Mouse (Mus musculus): ENCODE measurements at regions not wholly inside any gene's neighbourhood (a gene's known extent, or its start where the extent isn't known, plus 50 kb on each side); places are given as distances from the start of the nearest gene placed in this dataset.

DNA sequence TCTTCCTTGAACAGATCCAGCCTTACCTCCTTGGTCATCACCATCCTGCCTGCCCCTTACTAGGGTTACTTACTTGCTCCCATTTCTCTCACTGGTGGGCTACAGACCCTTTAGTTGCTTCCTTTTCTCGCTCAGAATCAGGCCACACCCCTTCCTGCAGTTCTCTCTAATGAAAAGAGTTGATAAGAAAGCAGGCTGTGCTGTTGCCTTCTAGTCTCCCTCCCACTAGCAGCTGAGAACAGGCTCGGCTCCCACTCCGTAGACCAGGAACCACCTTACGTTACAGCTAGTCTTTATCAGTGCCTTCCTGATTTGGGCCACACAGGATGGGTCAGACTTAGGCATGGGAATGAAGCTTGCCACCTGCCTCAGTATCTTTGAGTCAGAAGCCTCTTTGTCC, 117.3 kb upstream of the Azi2 start:
- Histone ChIP-seq H3K4me1 (ENCODE audit: control insufficient read depth, insufficient read depth, low read length) (0 out of 2 replicates have a peak, but pooled peaks cover 3% of the 10 kb centered on the region), H3K36me3 (ENCODE audit: control insufficient read depth, insufficient read depth, low read length) (no peaks in the 10 kb centered on the region), H3K4me2 (replicated peaks; ENCODE audit: low read depth, low read length) (no peak overlapping the region), H3K27me3 (ENCODE audit: control insufficient read depth, insufficient read depth, low read length) (no peaks in the 10 kb centered on the region), H3K4me3 (ENCODE audit: low read length) (no peak overlapping the region), H3K9ac (ENCODE audit: low read depth, low read length) (no peak overlapping the region), H3K9me3 (ENCODE audit: control insufficient read depth, low read length) (no peaks in the 10 kb centered on the region), H3K27ac (ENCODE audit: low read depth, low read length) (no peak overlapping the region)
- WGBS = 54% methylated on average over 4 of the region's 4 CpGs
- no peak for ATAC-seq (ENCODE audit: low FRiP score, low TSS enrichment)

DNA sequence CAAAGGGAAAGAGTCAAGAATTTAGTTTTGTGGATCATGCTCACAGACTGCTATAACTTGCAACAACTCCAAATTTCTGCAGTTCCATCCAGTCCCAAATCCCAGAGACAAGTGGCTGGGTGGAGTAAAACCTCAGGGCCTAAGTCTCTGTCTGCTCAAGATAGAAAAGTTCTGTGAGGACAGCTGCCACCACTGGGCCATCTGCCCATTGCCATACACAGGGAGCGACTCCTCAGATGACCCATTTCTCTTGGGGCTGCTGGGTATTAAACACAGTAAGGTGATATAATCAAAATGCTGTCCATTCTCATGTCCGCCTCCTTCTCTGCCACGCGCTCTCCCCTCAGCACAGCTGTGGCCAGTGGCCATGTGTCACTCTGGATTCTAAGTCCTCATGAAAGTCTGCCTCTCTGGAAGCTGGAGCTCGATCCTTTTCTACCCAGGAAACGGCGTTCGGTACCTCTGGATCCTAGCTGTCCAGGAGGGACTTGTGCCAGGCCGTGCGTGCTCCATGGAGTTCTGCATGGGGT, 132.3 kb upstream of the Azi2 start:
- H3K27ac ChIP-seq (ENCODE audit: low read depth, low read length) = no peak overlapping the region
- no peak overlapping the region for H3K4me3 ChIP-seq (ENCODE audit: low read length)
- no peaks in the 10 kb centered on the region for H3K27me3 ChIP-seq (ENCODE audit: control insufficient read depth, insufficient read depth, low read length)
- no peaks in the 10 kb centered on the region for H3K36me3 ChIP-seq (ENCODE audit: control insufficient read depth, insufficient read depth, low read length)
- no peak for ATAC-seq (ENCODE audit: low FRiP score, low TSS enrichment)
- WGBS = 94% methylated on average over 10 of the region's 10 CpGs
- no peak overlapping the region for H3K9ac ChIP-seq (ENCODE audit: low read depth, low read length)
- H3K9me3 ChIP-seq (ENCODE audit: control insufficient read depth, low read length) = no peaks in the 10 kb centered on the region
- no peaks in the 10 kb centered on the region for H3K4me1 ChIP-seq (ENCODE audit: control insufficient read depth, insufficient read depth, low read length)
- no peak overlapping the region for H3K4me2 ChIP-seq (replicated peaks; ENCODE audit: low read depth, low read length)

- ATAC-seq (ENCODE audit: low FRiP score, low TSS enrichment) = no peak
- H3K4me2 ChIP-seq (replicated peaks; ENCODE audit: low read depth, low read length) = no peak overlapping the region
- 67% methylated on average over 10 of the region's 10 CpGs for WGBS
- H3K4me3 ChIP-seq (ENCODE audit: low read length) = no peak overlapping the region
- H3K36me3 ChIP-seq (ENCODE audit: control insufficient read depth, insufficient read depth, low read length) = no peaks in the 10 kb centered on the region
- H3K27ac ChIP-seq (ENCODE audit: low read depth, low read length) = no peak overlapping the region
- no peaks in the 10 kb centered on the region for H3K27me3 ChIP-seq (ENCODE audit: control insufficient read depth, insufficient read depth, low read length)
- H3K9me3 ChIP-seq (ENCODE audit: control insufficient read depth, low read length) = no peaks in the 10 kb centered on the region
- no peak overlapping the region for H3K9ac ChIP-seq (ENCODE audit: low read depth, low read length)
- H3K4me1 ChIP-seq (ENCODE audit: control insufficient read depth, insufficient read depth, low read length) = no peaks in the 10 kb centered on the region
Measured at GRCm38 (mm10) chr9:117905045-117905747, 135.1 kb upstream of the Azi2 start.

DNA sequence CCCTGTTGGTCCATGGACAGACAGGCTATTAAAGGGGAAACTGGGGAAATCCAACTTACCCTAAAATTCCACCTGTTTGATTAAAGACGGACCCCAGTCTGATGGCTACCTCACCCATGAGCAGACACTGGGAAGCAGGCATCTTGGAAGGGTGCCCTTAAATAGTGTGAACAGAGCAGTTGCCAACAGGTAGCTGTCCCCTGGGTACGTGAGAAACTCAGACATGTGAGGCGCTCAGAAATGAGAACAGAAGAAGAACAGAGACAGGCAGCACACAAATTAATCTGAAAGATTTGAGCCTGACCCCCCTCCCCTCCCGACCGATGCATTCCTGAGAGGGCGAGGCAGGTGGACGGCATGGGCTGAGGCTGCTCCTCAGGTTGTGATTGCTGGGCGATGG, 135.7 kb upstream of the Azi2 start:
- Histone ChIP-seq H3K36me3 (ENCODE audit: control insufficient read depth, insufficient read depth, low read length) (no peaks in the 10 kb centered on the region), H3K9ac (ENCODE audit: low read depth, low read length) (no peak overlapping the region), H3K27me3 (ENCODE audit: control insufficient read depth, insufficient read depth, low read length) (no peaks in the 10 kb centered on the region), H3K4me3 (ENCODE audit: low read length) (no peak overlapping the region), H3K4me2 (replicated peaks; ENCODE audit: low read depth, low read length) (no peak overlapping the region), H3K27ac (ENCODE audit: low read depth, low read length) (no peak overlapping the region), H3K4me1 (ENCODE audit: control insufficient read depth, insufficient read depth, low read length) (no peaks in the 10 kb centered on the region), H3K9me3 (ENCODE audit: control insufficient read depth, low read length) (no peaks in the 10 kb centered on the region)
- 85% methylated on average over 8 of the region's 8 CpGs for WGBS
- ATAC-seq (ENCODE audit: low FRiP score, low TSS enrichment) = no peak

- WGBS = 32% methylated on average over 4 of the region's 4 CpGs
- no peak overlapping the region for H3K27ac ChIP-seq (ENCODE audit: low read depth, low read length)
- no peaks in the 10 kb centered on the region for H3K36me3 ChIP-seq (ENCODE audit: control insufficient read depth, insufficient read depth, low read length)
- H3K9ac ChIP-seq (ENCODE audit: low read depth, low read length) = no peak overlapping the region
- no peak overlapping the region for H3K4me2 ChIP-seq (replicated peaks; ENCODE audit: low read depth, low read length)
- no peaks in the 10 kb centered on the region for H3K27me3 ChIP-seq (ENCODE audit: control insufficient read depth, insufficient read depth, low read length)
- H3K4me1 ChIP-seq (ENCODE audit: control insufficient read depth, insufficient read depth, low read length) = no peaks in the 10 kb centered on the region
- ATAC-seq (ENCODE audit: low FRiP score, low TSS enrichment) = peak; percentile 76; the same call in 1 of the 2 replicates
- no peaks in the 10 kb centered on the region for H3K9me3 ChIP-seq (ENCODE audit: control insufficient read depth, low read length)
- H3K4me3 ChIP-seq (ENCODE audit: low read length) = no peak overlapping the region
Measured at GRCm38 (mm10) chr9:117903025-117903424, 137.3 kb upstream of the Azi2 start.

DNA sequence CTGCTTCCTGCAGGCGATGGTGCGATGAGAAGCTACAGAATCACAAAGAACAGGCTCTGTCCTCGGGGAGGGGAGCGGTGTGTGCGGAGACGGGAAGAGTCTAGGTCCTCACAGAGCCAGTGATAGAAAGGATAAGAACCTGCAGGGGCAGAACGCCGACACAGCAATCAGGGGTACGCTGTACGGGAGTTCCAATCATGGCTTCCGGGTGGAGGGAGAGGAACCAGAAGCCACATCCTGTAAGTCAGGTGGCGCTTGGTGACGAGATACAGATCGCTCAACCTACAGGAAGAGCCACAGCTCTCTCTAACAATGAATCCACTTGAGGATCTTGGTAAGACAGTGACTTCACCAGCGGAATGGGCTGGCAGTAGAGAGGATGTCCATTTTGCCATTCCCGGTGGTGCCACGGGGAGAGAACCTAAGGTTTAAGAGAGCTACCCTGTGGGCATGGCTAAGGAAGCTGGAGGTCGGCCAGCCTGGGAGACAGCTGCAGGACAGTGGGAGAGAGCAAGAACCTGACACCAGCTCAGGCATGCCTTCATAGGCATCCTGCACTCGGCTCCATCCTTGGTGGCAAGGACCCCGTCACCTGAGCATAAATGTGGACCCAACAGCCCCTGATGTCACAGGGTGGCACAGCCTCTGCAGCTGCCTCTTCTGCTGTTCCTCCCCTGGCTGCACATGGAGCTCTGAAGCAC, 137.9 kb upstream of the Azi2 start:
- H3K4me1 ChIP-seq (ENCODE audit: control insufficient read depth, insufficient read depth, low read length) = no peaks in the 10 kb centered on the region
- WGBS = 88% methylated on average over 20 of the region's 20 CpGs
- peak; percentile 12; the same call in 1 of the 2 replicates for ATAC-seq (ENCODE audit: low FRiP score, low TSS enrichment)
- no peak overlapping the region for H3K4me2 ChIP-seq (replicated peaks; ENCODE audit: low read depth, low read length)
- no peak overlapping the region for H3K4me3 ChIP-seq (ENCODE audit: low read length)
- H3K9ac ChIP-seq (ENCODE audit: low read depth, low read length) = no peak overlapping the region
- no peaks in the 10 kb centered on the region for H3K9me3 ChIP-seq (ENCODE audit: control insufficient read depth, low read length)
- H3K27ac ChIP-seq (ENCODE audit: low read depth, low read length) = no peak overlapping the region
- no peaks in the 10 kb centered on the region for H3K36me3 ChIP-seq (ENCODE audit: control insufficient read depth, insufficient read depth, low read length)
- H3K27me3 ChIP-seq (ENCODE audit: control insufficient read depth, insufficient read depth, low read length) = no peaks in the 10 kb centered on the region

DNA sequence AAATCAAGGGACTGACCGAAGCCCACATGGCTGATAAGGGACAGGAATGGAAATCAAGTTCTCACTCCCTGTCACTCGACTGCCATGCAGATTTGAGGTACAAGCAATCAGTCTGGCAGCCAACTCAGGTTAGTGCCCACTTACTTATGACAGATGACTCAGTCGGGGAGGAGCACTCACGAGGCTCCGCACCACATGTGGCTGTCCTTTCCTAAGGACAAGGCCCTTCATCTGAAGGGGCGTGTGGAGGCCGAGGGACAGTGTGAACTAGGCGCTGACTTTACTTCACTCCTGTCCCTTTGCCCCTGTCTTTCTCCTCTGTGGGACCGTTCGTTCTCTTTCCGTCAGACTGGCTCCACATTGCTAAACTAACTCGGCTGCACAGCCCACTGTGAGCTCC, 139.7 kb upstream of the Azi2 start:
- Histone ChIP-seq H3K9me3 (ENCODE audit: control insufficient read depth, low read length) (no peaks in the 10 kb centered on the region), H3K27me3 (ENCODE audit: control insufficient read depth, insufficient read depth, low read length) (no peaks in the 10 kb centered on the region), H3K9ac (ENCODE audit: low read depth, low read length) (no peak overlapping the region), H3K4me2 (replicated peaks; ENCODE audit: low read depth, low read length) (no peak overlapping the region), H3K4me3 (ENCODE audit: low read length) (no peak overlapping the region), H3K36me3 (ENCODE audit: control insufficient read depth, insufficient read depth, low read length) (no peaks in the 10 kb centered on the region), H3K27ac (ENCODE audit: low read depth, low read length) (no peak overlapping the region), H3K4me1 (ENCODE audit: control insufficient read depth, insufficient read depth, low read length) (no peaks in the 10 kb centered on the region)
- no peak for ATAC-seq (ENCODE audit: low FRiP score, low TSS enrichment)
- WGBS = 83% methylated on average over 12 of the region's 12 CpGs

- Histone ChIP-seq H3K27ac (ENCODE audit: low read depth, low read length) (no peak overlapping the region), H3K9ac (ENCODE audit: low read depth, low read length) (no peak overlapping the region), H3K27me3 (ENCODE audit: control insufficient read depth, insufficient read depth, low read length) (no peaks in the 10 kb centered on the region), H3K4me3 (ENCODE audit: low read length) (no peak overlapping the region), H3K9me3 (ENCODE audit: control insufficient read depth, low read length) (no peaks in the 10 kb centered on the region), H3K4me2 (replicated peaks; ENCODE audit: low read depth, low read length) (no peak overlapping the region), H3K4me1 (ENCODE audit: control insufficient read depth, insufficient read depth, low read length) (no peaks in the 10 kb centered on the region), H3K36me3 (ENCODE audit: control insufficient read depth, insufficient read depth, low read length) (no peaks in the 10 kb centered on the region)
- 43% methylated on average over 8 of the region's 8 CpGs for WGBS
- ATAC-seq (ENCODE audit: low FRiP score, low TSS enrichment) = no peak
Measured at GRCm38 (mm10) chr9:117896517-117896916, 143.8 kb upstream of the Azi2 start.

- Histone ChIP-seq H3K4me3 (ENCODE audit: low read length) (no peak overlapping the region), H3K4me1 (ENCODE audit: control insufficient read depth, insufficient read depth, low read length) (0 out of 2 replicates have a peak, but pooled peaks cover 2% of the 10 kb centered on the region), H3K9ac (ENCODE audit: low read depth, low read length) (no peak overlapping the region), H3K36me3 (ENCODE audit: control insufficient read depth, insufficient read depth, low read length) (no peaks in the 10 kb centered on the region), H3K27me3 (ENCODE audit: control insufficient read depth, insufficient read depth, low read length) (no peaks in the 10 kb centered on the region), H3K27ac (ENCODE audit: low read depth, low read length) (no peak overlapping the region), H3K4me2 (replicated peaks; ENCODE audit: low read depth, low read length) (no peak overlapping the region), H3K9me3 (ENCODE audit: control insufficient read depth, low read length) (no peaks in the 10 kb centered on the region)
- peak; percentile 24; the same call in 1 of the 2 replicates for ATAC-seq (ENCODE audit: low FRiP score, low TSS enrichment)
- WGBS = 60% methylated on average over 6 of the region's 6 CpGs
Measured at GRCm38 (mm10) chr9:117892601-117893000, 147.7 kb upstream of the Azi2 start.

Data from kidney, embryonic 14.5 days (tissue).